Mouse (Mus musculus) small intestine, adult 2 months (tissue): Measurements from ENCODE around the gene Insr. TPM values are rescaled to one million over a fixed set of nuclear protein-coding genes. Genes with fewer than 3 reads are reported as not detected.

Source experiments
- H3K27ac ChIP-seq: fragments of 200-500 bp; 2 replicates; pipeline ENCODE4 v1.5.1; 2012; ENCODE audit warnings: low read depth, low read length, control low read depth, inconsistent platforms; ENCODE audit not compliant: insufficient read depth
- H3K27me3 ChIP-seq: fragments of 200-500 bp; 2 replicates; pipeline ENCODE4 v1.6.1; 2012; ENCODE audit warnings: mild to moderate bottlenecking, moderate library complexity, low read length, inconsistent platforms; ENCODE audit not compliant: control insufficient read depth, insufficient read depth
- H3K36me3 ChIP-seq: fragments of 200-500 bp; 2 replicates; pipeline ENCODE4 v1.6.1; 2012; ENCODE audit warnings: mild to moderate bottlenecking, low read length, control low read depth, inconsistent platforms; ENCODE audit not compliant: control insufficient read depth, insufficient read depth
- H3K4me1 ChIP-seq: fragments of 200-500 bp; 2 replicates; pipeline ENCODE4 v1.6.1; 2012; ENCODE audit warnings: low read length, inconsistent platforms, mixed read lengths; ENCODE audit not compliant: control insufficient read depth, insufficient read depth, insufficient read length
- H3K4me3 ChIP-seq: fragments of 200-500 bp; 2 replicates; pipeline ENCODE4 v1.5.1; 2012; ENCODE audit warnings: low read depth, mild to moderate bottlenecking, control low read depth, inconsistent platforms, low read length, moderate library complexity
- CTCF ChIP-seq: fragments of 200-500 bp; IDR thresholded peaks from 2 replicates; pipeline ENCODE4 v1.5.1; 2012; ENCODE audit warnings: low read depth, mild to moderate bottlenecking, control low read depth, inconsistent platforms, low read length, moderate library complexity, mixed read lengths; ENCODE audit not compliant: insufficient replicate concordance, insufficient read length; ENCODE audit errors: extremely low read depth
- POLR2A ChIP-seq: fragments of 200-500 bp; IDR thresholded peaks from 2 replicates; pipeline ENCODE4 v1.6.1; 2012; ENCODE audit warnings: low read depth, mild to moderate bottlenecking, control low read depth, inconsistent platforms, low read length, moderate library complexity
- WGBS: fragments of 180-500 bp; shearing (Covaris S2); methylation state at CpG from one replicate; pipeline ENCODE4 v1.1.7; 2018; 5-methylcytosine and 5-hydroxymethylcytosine counted together
- polyA plus RNA-seq: library from polyadenylated mRNA; depleted of rRNA; stranded (reverse); fragments of >200 nt; gene quantifications from 2 replicates; pipeline ENCODE4 v1.2.3, GENCODE M21; 2012

Gene Insr
- polyA plus RNA-seq, 1 experiment, result 21.8 TPM

DNA sequence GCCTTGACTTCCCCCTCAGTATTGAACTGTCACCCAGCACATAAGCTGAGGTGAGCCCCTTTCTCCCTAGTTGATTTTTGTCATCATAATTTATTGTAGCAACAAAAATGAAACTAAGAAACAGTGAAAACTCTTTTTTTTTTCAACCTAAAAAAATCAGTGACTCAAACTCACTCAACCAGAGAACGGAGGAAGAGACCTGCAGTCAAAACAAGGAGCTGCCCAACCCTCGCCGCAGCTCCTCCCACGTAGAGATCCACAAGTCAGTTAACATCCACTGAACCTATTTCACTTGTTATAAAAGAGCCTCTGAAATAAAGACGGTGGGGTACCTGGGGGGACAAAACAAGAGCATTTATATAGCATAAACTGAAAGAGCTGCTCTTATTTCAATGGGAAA is 30.7 kb downstream of the Insr start:
- TF ChIP-seq POLR2A, result no peak
- TF ChIP-seq CTCF, result no peak
- WGBS, result 88% methylated on average over 5 of the region's 5 CpGs
- H3K4me1 ChIP-seq, result peaks cover 11% of the 10 kb centered on the region; the same call in 1 of the 2 replicates
- H3K27me3 ChIP-seq, result no peaks in the 10 kb centered on the region
- H3K4me3 ChIP-seq, result no peak overlapping the region
- no peak overlapping the region for H3K27ac ChIP-seq
- H3K36me3 ChIP-seq, result peaks cover 4% of the 10 kb centered on the region

GRCm38 (mm10) chr8:3247129-3247528 is 32.3 kb downstream of the Insr start:
- Histone ChIP-seq H3K36me3 (peaks cover 4% of the 10 kb centered on the region), H3K27me3 (no peaks in the 10 kb centered on the region), H3K4me3 (no peak overlapping the region), H3K27ac (no peak overlapping the region), H3K4me1 (peaks cover 6% of the 10 kb centered on the region; the same call in 1 of the 2 replicates)
- TF ChIP-seq POLR2A (no peak), CTCF (no peak)
- 57% methylated on average over 1 of the region's 1 CpGs for WGBS

GRCm38 (mm10) chr8:3243229-3243628 is 36.2 kb downstream of the Insr start:
- Histone ChIP-seq H3K27ac (no peak overlapping the region), H3K4me3 (no peak overlapping the region), H3K27me3 (no peaks in the 10 kb centered on the region), H3K36me3 (peaks cover 4% of the 10 kb centered on the region), H3K4me1 (peaks cover 6% of the 10 kb centered on the region; the same call in 1 of the 2 replicates)
- TF ChIP-seq CTCF, result no peak
- no peak for TF ChIP-seq POLR2A
- 38% methylated on average over 4 of the region's 4 CpGs for WGBS

DNA sequence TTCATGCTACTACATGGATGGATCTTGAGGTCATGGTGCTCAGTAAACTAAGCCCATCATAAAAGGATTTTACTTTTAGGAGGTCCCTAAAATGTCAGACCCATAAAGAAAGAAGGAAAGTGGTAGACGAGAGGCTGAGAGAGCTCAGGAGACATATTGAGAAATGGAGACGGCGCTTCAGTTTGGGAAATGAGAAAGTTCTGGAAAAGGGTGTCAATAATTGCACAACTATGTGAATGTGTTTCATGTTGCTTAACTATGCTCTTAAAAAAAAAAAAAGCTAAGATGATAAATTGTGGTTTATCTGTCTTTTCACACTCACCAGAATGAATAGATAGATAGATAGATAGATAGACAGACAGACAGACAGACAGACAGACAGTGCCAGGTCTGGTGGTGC is 38.7 kb downstream of the Insr start:
- TF ChIP-seq POLR2A, result no peak
- no peak for TF ChIP-seq CTCF
- Histone ChIP-seq H3K27me3 (no peaks in the 10 kb centered on the region), H3K27ac (no peak overlapping the region), H3K36me3 (no peaks in the 10 kb centered on the region), H3K4me3 (no peak overlapping the region), H3K4me1 (peaks cover 17% of the 10 kb centered on the region; the same call in 1 of the 2 replicates)
- WGBS, result 92% methylated on average over 3 of the region's 3 CpGs

DNA sequence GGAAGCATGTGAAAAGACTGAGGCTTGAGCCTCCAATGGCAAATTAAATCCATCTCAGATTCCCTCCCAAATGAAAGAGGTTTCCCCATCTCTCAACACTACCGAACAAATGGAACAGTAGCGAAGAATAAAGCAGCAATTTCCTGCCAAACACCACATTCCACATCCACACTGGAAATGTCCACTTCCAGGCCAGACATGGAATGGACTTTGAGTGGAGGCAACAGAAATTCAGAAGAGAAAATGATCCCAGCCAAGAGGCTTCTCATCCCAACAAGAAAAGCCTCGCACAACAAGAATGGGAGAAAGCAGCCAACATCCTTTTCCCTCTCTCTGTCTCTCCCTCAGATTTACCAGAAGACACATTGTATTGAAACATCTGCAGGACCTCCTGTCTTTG is 39.8 kb downstream of the Insr start:
- Histone ChIP-seq H3K36me3 (no peaks in the 10 kb centered on the region), H3K4me3 (no peak overlapping the region), H3K27ac (no peak overlapping the region), H3K4me1 (peaks cover 21% of the 10 kb centered on the region; the same call in 1 of the 2 replicates), H3K27me3 (no peaks in the 10 kb centered on the region)
- TF ChIP-seq CTCF (no peak), POLR2A (no peak)
- 84% methylated on average over 3 of the region's 3 CpGs for WGBS

DNA sequence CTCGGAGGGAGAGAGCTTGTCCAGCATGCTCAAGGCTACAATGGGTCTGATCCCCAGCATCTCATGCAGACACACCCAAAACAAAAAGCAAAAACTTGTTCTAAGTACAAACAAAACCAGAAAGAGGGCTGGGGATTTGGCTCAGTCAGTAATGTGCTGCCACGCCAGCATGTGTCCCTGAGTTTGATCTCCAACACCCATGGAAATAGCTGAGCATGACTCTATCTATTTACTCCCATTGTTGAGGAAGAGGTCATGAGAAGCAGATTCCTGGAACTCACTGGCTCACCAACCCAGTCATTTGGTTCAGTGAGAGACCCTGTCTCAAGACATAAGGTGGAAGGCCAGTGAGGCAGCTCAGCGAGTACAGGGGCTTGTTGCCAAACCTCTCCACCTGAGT is 40.6 kb downstream of the Insr start:
- H3K27me3 ChIP-seq, result no peaks in the 10 kb centered on the region
- peaks cover 28% of the 10 kb centered on the region for H3K4me1 ChIP-seq
- H3K27ac ChIP-seq, result no peak overlapping the region
- no peaks in the 10 kb centered on the region for H3K36me3 ChIP-seq
- H3K4me3 ChIP-seq, result no peak overlapping the region
- TF ChIP-seq CTCF, result no peak
- TF ChIP-seq POLR2A, result no peak
- 73% methylated on average over 3 of the region's 3 CpGs for WGBS

- 50% methylated on average over 5 of the region's 5 CpGs for WGBS
- Histone ChIP-seq H3K36me3 (no peaks in the 10 kb centered on the region), H3K4me3 (no peak overlapping the region), H3K27ac (no peak overlapping the region), H3K27me3 (no peaks in the 10 kb centered on the region), H3K4me1 (peaks cover 28% of the 10 kb centered on the region)
- no peak for TF ChIP-seq POLR2A
- TF ChIP-seq CTCF, result no peak
Observed at GRCm38 (mm10) chr8:3237319-3237718, 42.1 kb downstream of the Insr start.
